Mouse (Mus musculus): ENCODE results near the gene Extl2. TPM values are rescaled to one million over a fixed set of nuclear protein-coding genes. Genes with fewer than 3 reads are reported as not detected.

Extl2 gene
- 10 to 100 TPM; 48.6 to 48.8 TPM for total RNA-seq (2021)
- long read RNA-seq, transcript Extl2-203 (5 exons, 2,840 nt): major isoform, 36 of 71 reads
- long read RNA-seq, transcript Extl2-201 (5 exons, 3,000 nt): minor isoform, 31 of 71 reads
- long read RNA-seq, partial matches to known transcripts: 1 of 71 reads
- long read RNA-seq, other reads (novel, unspliced or antisense): 3 of 71 reads

DNA sequence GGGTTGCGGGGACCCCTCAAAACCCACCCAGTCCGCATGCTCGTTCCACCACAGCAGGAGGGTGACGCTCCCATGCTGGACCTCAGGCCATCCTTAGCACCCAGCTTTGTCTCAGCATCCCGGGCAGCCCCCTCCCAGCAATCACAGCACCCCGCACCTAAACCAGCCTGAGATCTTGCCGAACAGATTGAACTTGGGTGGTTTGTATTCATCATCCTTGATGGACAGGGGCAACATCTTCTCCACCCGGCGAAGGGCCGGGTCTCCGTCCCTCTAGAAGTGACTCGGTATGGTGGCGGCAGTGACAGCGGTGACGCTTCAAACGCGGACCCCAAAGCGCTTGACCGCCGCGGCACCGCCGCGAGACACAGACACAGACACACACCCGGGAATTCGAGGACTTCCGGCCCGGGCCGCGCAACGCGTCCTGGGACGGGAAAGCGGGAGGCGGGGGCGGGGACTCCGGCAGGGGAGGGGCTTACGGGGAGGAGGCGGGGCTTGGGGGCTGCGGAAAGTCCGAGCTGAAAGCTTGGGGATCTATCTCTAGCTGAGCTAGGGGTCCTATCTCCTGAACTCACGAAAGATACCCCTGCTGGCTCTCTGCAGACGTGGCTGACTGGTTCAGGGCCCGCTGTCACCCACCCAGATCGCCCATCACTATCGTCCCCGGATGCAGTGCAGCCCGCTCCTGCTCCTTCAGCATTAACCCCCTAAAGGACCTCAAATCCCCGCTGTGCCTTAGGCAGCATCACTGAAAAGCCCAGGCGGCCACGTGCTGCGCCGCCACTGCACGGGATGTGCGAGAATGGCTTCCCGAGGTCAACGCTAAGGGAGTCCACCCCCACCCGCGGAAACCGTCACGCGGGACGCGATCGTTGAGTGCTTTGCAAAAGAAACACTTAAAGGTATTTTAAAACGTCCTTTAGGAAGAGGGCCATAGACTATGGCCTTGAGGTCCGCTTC, at the start of gene Extl2, which contains the start of gene Slc30a7:
TSS of gene Extl2 (plus strand) at position 485 of the 963 bp plus-strand sequence.
TSS of gene Slc30a7 (minus strand) at position 429 of the 963 bp plus-strand sequence.
- DNase-seq (ENCODE audit: low spot score in 2 of 2): peak; percentile 83 to 84

DNA sequence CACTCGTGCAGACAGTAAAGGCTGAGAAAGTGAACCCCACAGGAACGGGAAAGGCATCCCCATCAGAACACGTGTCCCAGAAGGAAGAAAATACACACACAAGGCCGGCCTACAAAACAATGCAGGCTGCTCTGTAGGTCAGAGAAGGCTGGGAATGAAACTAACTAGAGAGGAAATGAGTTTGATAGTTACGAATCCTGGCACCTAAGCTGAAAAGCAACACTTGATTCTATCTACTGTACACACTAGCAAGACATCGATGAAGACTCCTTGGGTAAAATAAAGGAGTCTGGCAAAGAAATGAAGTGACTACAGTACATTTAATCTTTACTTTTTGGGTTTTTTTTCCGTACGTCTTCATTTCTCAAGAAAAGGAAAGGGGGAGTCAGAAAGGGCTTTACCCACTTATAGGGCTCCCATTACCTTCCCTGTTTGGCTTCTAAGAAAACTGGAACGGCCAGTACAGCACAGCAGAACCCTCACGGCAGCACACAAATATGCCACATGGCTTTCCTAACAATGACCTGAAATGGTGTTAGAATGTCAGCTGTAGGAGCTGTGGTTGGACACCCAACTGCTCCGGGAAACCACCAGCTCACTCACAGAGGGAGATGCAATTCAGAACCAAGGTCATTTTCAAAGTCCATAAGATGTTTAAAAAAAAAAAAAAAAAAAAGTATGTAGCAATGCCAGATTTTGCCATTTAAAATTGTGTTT, 45.8 kb upstream of the Extl2 start:
- no peak for DNase-seq (ENCODE audit: low spot score in 2 of 2)

DNA sequence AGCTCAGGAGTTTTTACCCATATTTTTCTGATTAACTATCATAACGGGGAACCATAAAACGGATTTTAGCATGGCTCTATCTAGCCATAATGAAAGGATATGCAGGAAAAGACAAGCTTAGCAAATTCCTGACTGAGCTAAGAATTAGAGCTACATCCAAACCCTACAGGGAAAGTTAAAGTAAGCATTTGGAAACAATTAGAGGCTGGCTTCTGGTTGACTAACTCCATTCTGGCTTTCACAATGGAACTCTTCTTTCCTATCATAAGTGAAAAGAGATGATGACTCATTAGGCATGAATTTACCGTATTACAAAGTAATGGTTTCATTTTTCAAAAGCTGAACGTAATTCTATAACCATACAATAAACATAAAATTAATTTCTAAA, 45.2 kb upstream of the Extl2 start:
- no peak for DNase-seq (ENCODE audit: low spot score in 2 of 2)

DNA sequence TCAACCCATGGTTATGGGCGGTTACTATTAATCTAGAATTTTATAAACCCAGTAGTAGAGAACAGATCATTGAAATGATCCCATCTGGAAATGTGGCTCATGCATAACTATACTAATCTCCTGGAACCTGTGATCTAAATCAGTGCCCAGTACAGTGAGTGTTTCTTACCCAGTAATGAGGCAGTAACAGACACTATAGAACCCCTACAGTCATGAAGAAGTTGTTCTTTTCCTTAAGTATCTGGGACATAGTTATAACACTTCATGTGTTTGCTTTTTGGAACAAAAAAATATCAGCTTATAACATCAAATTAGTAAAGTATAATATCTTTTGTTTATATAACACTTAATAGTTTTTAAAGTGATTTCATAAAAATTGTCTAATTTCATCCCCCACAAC, 43.7 kb upstream of the Extl2 start:
- DNase-seq (ENCODE audit: low spot score in 2 of 2): no peak

DNA sequence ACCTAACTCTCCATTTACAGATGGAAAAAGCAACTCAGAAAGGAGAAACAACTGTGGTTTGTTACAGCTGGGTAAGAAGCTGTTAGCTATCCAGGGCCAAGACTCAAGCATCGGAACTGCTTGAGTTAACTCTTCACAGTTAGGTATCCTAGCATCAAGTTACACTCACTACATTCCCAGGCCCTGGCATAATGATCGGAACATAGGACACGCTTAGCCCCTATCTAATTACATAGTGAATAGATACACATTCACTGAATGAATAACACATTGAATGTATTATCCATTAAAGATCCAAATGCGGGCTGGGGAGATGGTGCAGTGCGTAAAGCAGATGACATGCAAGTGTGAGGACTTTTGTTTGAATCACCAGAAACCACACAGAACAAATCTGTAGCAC, 43.2 kb upstream of the Extl2 start:
- no peak for DNase-seq (ENCODE audit: low spot score in 2 of 2)

DNA sequence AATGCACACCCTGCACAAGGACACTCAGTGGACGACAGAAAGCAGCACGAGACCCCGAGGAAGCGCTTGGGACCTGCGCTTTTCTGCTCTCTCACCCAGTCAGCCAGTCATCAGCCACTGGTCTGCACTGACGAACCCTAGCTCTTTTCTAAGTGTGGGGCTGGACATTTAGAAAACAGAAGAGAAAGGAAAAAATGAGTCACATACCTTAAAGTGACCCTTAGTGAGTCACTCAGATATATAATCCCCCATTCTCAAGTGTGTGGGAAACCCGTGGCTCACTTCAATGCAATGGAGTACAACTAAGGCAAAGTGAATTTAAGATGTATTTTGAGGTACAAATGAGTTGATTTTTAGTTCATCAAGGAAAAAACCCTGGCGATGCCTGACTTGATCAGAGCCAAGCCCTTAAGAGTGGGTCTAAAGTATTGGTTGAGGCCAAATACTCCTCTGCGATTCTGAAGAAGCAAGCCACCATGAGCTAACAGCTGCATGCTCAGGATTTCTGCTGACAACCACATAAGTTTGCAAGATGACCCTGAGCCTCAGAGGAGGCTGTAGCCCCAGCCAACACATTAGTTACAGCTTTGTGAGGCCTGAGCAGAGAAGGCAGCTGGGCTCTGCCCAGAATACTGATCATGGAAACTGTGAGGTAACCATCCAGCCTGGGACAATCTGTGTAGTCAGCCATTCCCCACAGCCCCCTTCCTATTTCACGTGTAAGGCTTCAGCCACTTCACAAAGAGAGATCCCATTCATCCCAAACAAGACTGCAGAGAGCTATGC, 38.3 kb upstream of the Extl2 start:
- DNase-seq (ENCODE audit: low spot score in 2 of 2): peak; percentile 10 to 24

DNA sequence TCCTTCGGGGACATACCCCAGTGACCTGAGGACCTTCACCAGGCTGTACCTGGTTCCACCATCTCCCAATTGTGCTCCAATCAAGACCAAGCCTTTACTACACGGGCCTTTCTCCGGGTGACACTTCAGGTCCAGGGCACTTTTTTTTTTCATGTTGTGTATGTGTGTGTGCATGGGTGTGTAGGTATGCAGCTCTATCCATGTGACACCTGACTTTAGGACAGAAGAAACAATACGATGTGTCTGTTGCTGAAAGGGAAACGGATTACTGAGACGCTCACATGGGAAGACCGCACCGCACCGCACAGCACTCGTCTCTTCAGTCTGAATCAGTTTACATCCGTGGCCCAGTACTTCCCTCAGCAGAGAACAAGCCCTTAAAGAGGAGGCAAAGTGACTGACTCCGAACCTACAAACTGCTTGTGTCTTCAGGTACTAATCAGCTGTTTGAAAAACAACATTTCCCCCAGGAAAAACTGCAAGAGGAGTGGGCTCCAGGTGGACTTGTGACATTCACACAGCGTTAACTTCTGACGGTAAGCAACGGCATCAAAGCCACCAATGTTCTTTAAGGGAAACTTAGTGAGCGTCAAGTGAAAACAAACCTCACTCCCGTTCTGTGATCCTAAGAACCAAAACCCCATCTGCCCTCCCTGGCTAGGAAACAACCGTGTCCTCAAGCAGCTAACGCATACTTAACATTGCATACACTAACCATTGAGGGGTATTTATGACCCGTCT, 36.0 kb upstream of the Extl2 start:
- no peak for DNase-seq (ENCODE audit: low spot score in 2 of 2)

DNA sequence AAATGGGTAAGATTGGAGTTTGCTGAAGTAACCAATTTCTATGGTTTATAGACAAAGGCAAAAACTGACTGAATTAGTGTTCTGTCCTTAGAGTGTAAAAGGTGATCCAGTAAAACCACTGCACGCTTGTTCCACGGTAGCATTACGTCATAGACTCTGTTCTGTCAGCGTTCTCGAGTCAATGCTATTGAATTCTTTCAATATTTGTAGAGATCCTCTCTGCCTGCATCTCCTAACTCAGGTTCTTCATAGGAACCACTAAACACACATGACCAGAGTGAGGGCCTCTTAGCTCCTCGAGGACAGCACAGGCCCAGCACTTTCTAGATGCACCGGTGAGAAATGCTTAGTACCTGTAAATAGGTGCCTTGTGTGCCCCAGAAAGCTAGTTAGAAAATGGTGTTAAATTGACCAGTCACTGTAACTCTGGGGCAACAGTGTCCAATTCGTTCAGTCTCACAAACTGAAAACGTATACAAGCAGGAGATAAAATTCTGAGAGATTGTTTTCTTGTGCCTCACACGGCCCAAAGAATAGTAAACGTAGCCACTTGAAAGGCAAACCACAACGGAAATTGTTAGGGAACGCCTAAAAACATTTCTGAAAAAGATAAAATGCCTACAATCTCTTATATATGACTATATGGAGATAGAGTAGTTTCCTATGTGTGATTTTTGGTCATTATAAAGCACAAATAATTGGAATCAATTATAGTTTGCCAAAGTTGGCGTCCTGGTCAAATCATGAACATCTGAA, 35.2 kb upstream of the Extl2 start:
- DNase-seq (ENCODE audit: low spot score in 2 of 2): no peak

DNA sequence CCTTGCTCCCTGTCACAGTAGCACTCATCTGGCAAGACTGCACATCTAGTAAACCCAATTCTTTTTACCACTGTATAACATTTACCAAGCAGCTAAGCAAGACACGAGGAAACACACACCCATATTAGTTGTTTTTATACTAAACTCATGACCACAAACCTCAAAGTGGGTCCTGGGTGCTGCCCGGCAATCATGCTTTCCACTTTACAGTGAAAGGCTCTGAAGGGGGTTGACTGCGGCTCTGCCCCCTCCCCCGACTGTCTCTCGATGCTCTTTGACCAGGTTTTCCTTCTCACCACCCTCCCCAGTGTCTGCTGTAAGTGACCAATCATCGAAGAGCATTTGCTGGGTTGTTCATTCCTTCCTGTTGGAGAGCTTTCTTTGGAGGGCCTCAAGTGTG, 33.0 kb upstream of the Extl2 start:
- DNase-seq (ENCODE audit: low spot score in 2 of 2): no peak

DNA sequence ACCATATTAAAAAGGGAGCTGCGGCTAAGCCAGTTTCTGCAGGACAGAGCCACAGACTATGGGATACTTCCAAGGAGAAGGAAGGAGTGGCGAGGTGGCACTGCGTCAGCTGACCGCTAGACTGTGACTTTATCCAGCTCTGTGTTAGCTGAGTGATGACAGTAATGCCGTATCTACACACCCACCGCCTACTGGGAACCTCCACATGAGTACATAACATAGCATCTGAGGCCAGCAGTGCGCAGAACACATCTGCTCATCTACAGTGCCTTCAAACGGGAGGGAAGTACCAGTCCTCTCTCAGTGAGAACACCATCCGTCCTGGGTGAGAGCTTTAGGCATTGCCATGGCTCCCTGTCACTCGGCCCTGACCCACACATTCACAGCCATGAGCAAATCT, 32.3 kb upstream of the Extl2 start:
- DNase-seq (ENCODE audit: low spot score in 2 of 2): no peak

DNA sequence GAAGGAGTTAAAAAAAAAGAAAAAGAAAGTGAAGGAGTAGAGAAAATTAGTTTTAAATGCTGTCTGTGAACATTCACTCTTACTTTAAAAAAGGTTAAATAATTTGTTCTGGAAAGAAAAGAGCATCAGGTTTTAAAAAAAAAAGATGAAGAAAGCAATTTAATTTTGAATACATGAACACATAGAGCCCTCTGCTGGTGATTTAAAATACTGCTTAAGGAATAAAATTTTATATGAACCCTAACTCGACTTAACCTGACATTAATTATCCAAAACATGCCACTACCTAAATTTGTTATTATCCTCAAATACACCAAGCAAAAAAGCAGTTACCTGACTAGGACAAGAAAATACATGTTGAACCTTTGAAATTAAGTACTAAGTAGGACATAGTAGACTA, 28.3 kb upstream of the Extl2 start:
- no peak for DNase-seq (ENCODE audit: low spot score in 2 of 2)

DNA sequence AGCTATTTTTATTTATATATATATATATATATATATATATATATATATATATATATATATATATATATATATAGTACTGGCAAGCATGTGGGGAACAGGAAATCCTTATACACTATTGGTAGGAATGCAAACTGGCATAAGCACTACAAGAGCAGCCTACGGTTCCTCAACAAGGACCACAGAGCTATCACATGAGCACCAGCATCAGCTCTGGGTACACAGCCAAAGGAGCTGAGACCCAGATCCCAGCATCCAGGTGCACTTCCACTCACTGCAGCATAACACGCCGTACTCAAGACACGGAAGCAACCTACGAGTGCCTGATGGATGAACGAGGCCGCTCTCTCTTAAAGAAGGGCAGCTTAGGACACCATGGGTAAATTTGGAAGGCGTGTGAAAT, 24.0 kb upstream of the Extl2 start:
- no peak for DNase-seq (ENCODE audit: low spot score in 2 of 2)

DNA sequence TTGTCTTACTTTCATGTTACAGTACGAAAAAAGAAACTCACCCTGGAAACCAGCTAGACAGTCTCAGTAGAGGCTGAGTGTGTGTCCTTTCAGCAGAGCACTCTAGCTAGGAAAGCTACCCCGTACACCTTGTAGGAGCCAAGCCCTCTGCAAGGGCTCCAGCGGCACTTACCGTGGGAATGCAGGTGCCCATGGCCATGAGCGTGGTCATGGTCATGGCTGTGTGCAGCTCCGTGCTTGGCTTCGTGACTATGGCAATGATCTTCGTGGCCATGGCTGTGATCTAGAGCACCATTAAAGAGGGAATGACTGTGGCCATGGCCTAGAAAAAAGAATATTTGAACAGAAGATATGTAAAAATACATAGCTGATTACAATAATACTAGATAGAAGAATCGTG, 22.6 kb upstream of the Extl2 start:
- DNase-seq (ENCODE audit: low spot score in 2 of 2): no peak

DNA sequence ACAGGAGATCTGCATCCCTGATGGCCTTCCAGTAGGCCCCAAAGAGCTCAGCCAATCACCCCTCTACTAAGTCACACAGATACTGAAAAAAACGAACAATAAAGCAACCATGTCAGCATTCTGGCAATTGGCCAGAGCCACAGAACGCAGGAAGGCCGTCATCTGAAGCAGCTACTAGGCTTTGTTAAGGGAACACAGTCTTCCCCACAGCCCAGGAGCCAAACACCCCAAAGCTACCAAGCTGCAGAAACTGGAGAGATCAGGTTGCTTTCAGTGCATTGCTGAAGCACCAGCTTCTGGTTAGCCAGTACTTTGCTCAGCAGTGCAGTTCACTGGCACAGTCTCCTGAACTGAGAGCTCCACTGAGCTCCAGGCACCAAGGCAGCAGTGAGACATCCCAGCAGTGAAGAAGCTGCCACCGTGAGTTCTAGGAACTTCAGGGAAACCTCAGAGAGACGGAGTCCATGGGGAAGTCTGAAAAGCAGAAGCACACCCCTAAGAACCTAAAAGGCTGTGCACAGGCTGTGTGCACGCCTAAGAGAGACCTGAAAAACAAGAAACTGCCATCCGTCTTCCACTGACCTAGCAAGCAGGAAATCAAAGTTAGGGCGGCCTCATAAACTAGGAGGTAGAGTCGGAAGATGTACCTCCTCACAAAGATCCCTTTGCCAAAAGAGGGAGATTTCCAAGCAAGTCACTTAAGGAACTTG, 21.9 kb upstream of the Extl2 start:
- no peak for DNase-seq (ENCODE audit: low spot score in 2 of 2)

DNA sequence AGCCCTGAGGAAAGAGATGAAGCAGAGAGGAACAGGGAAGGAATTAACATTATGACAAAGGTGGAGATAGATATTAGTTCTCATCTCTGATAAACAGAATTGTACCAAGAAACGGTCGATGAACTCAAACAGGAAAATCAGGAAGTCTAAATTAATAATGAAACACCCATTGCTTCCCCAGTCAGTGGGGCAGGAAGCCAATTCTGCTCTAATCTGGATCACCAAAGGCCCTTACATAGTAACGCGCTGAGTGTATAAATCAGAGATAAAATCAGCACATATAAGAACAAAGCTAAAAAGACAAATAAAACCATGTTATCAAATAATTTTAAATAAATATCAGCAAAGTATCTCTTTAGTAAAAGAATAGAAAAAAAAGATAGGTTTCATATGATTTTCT, 15.2 kb upstream of the Extl2 start:
- DNase-seq (ENCODE audit: low spot score in 2 of 2): no peak

DNA sequence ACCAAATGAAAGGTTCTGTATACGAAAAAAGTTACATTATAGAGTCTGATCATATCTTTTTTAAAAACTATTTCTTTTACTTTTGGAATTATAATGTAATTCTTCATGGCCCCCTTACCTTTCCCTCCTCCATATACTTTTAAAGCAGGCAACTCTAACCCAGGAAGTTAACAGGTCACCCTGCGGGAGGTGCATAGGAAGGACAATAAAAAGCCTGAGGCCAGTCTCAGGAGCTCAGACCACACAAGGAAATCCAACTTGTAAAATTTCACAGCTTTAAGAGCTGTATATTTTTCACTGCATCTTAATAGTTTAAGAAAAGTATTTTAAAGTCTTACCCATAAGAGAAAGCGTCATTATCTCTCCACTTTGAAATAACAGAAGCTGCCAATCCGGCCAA, 14.7 kb upstream of the Extl2 start:
- no peak for DNase-seq (ENCODE audit: low spot score in 2 of 2)

DNA sequence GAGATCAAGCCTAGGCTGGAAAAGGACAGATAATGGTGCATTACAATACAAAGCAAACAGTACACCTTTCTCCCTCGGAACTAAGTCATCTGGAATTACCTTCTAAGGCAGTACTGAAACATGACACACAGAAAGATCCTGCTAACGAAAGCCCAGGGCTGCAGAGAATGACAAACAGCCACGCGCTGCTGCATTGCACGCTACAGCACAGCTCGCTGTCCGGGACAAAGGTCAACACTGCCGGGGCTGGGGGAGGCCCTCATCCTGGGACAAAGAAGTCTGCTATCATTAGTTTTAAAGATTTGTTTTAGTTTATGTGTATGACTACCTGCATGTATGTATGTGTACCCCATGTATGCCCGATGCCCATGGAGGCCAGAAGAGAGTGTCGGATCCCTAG, 14.2 kb upstream of the Extl2 start:
- no peak for DNase-seq (ENCODE audit: low spot score in 2 of 2)

DNA sequence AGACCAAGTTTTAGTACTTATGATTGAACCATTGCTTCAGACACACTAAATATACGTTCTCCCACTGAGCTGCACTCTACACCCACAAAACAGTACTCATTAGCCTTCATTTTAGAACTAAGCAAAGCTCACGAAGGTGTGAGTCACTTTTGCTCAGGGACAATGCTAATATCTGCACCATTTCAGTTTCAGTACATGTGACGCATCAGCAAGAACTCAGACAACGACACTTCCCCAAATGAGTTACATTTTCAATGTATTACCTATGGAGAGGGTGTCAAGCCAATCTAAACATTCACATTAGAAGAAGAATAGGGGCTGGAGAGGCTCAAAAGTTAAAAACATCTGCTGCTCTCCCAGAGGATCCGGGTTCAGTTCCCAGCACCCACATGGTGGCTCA, 10.3 kb upstream of the Extl2 start:
- DNase-seq (ENCODE audit: low spot score in 2 of 2): no peak

DNA sequence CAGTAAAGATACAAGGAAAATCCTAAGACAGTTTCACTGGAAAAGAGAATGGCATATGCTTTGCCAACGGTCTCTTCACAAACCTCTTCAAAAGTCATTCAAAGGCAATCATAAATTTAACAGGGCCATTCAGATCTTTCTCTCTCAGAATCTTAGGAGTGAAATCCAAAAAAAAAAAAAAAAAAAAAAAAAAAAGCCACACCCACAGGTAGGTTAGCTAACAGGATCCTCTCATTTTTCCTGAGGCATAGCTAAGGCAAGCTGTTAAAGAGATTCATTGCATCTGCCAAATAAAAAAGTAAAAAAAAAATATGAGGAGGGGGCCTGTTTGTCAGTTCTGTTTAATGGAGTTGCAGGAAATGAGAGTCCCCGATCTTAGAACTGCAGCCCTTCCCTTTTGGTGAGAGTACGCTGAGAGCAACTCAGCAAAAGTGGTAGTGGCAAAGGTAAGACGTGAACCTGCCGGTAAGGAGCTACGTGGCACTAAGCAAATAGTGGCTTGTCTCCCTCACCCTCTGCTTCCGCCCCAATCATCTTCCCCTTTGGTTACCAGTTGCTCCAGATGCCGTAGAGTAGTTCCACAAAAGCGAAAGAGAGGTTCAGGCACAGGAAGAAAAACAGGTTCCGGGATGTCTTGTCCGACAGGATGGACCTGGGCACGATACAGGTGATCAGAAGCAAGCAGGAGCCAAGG, 831 bp upstream of the Extl2 start:
- no peak for DNase-seq (ENCODE audit: low spot score in 2 of 2)
